17 mouse cellular contexts compared by ENCODE assay signal in genomic region chr7:99448619-99449018, GRCm38 (mm10). TPM values are rescaled to one million over a fixed set of nuclear protein-coding genes. Genes with fewer than 3 reads are reported as not detected.
DNase-seq lines count a peak whose midpoint lies in the region; ATAC-seq and TF ChIP-seq lines count a peak whose summit lies in the region.
"Had no signal": no experiment of that assay in that cellular context is flagged by ENCODE, and none has a peak within 500 bp of the region (broad histone marks: within the 10 kb centered on the region; RNA-seq: fewer than 3 reads in every experiment).

No protein-coding gene starts in this region.

- no peak for DNase-seq in midbrain, embryonic 11.5 days (ENCODE audit: low spot score, missing footprints)
- DNase-seq in embryonic facial prominence, embryonic 10.5 days (ENCODE audit: low spot score): no peak
- DNase-seq in hindbrain, embryonic 11.5 days (ENCODE audit: low spot score): no peak
- no peak for DNase-seq in midbrain, postnatal 0 days (ENCODE audit: low spot score)
- DNase-seq in lung, postnatal 14 days: no peak
- no peak for DNase-seq in cerebellum, postnatal 4 days (ENCODE audit: low spot score in 2 of 2)
- DNase-seq: adrenal gland, postnatal 36 days; cerebellum, postnatal 25 days; gastrocnemius, postnatal 36 days; kidney, postnatal 36 days; layer of hippocampus, postnatal 36 days had no signal

- H3K4me2 ChIP-seq in midbrain, embryonic 12.5 days (replicated peaks): no peak overlapping the region
- H3K4me2 ChIP-seq in midbrain, embryonic 11.5 days: no peak overlapping the region
- H3K4me2 ChIP-seq in hindbrain, embryonic 11.5 days (replicated peaks; ENCODE audit: low read depth, low read length): no peak overlapping the region
- no peak overlapping the region for H3K4me2 ChIP-seq in midbrain, postnatal 0 days (ENCODE audit: low read depth, low read length, poor library complexity, severe bottlenecking)
- H3K4me2 ChIP-seq in heart, embryonic 12.5 days: no peak overlapping the region
- H3K4me2 ChIP-seq: intestine, embryonic 15.5 days; limb, embryonic 12.5 days; neural tube, embryonic 12.5 days had no signal

- H3K36me3 ChIP-seq in midbrain, embryonic 12.5 days: 0 out of 2 replicates have a peak, but pooled peaks cover 6% of the 10 kb centered on the region
- H3K36me3 ChIP-seq in midbrain, embryonic 11.5 days (ENCODE audit: control insufficient read depth, insufficient read depth, low read length): no peaks in the 10 kb centered on the region
- peaks cover 5% of the 10 kb centered on the region; the same call in 1 of the 2 replicates for H3K36me3 ChIP-seq in embryonic facial prominence, embryonic 10.5 days (replicated peaks)
- no peaks in the 10 kb centered on the region for H3K36me3 ChIP-seq in hindbrain, embryonic 11.5 days (ENCODE audit: control insufficient read depth, insufficient read depth, low read length)
- no peaks in the 10 kb centered on the region for H3K36me3 ChIP-seq in midbrain, postnatal 0 days (ENCODE audit: insufficient read depth, low read length)
- H3K36me3 ChIP-seq in heart, embryonic 12.5 days: peaks cover 15% of the 10 kb centered on the region; the same call in 1 of the 2 replicates
- H3K36me3 ChIP-seq: intestine, embryonic 15.5 days; limb, embryonic 12.5 days; neural tube, embryonic 12.5 days had no signal

- H3K4me1 ChIP-seq in midbrain, embryonic 12.5 days: peaks cover 32% of the 10 kb centered on the region
- peaks cover 25% of the 10 kb centered on the region for H3K4me1 ChIP-seq in midbrain, embryonic 11.5 days (ENCODE audit: control insufficient read depth, insufficient read depth, low read length)
- H3K4me1 ChIP-seq in embryonic facial prominence, embryonic 10.5 days: peaks cover 35% of the 10 kb centered on the region
- peaks cover 7% of the 10 kb centered on the region for H3K4me1 ChIP-seq in hindbrain, embryonic 11.5 days (replicated peaks; ENCODE audit: control insufficient read depth, insufficient read depth, low read length)
- H3K4me1 ChIP-seq in midbrain, postnatal 0 days (ENCODE audit: insufficient read depth, low read length): no peaks in the 10 kb centered on the region
- peaks cover 28% of the 10 kb centered on the region for H3K4me1 ChIP-seq in heart, embryonic 12.5 days (replicated peaks)
- H3K4me1 ChIP-seq: intestine, embryonic 15.5 days had no signal

- H3K9ac ChIP-seq in midbrain, embryonic 12.5 days (replicated peaks): no peak overlapping the region
- no peak overlapping the region for H3K9ac ChIP-seq in midbrain, embryonic 11.5 days (ENCODE audit: low read length)
- H3K9ac ChIP-seq in hindbrain, embryonic 11.5 days (ENCODE audit: low read depth, low read length): no peak overlapping the region; the same call in 1 of the 2 replicates
- H3K9ac ChIP-seq in midbrain, postnatal 0 days (replicated peaks; ENCODE audit: low read length, poor library complexity, severe bottlenecking): no peak overlapping the region
- H3K9ac ChIP-seq in heart, embryonic 12.5 days: no peak overlapping the region
- H3K9ac ChIP-seq: intestine, embryonic 15.5 days; limb, embryonic 12.5 days; neural tube, embryonic 12.5 days had no signal

- no peak for ATAC-seq in midbrain, embryonic 12.5 days (ENCODE audit: low FRiP score, low read depth)
- ATAC-seq in midbrain, embryonic 11.5 days (ENCODE audit: low FRiP score): no peak
- ATAC-seq in hindbrain, embryonic 11.5 days (ENCODE audit: low FRiP score): no peak
- ATAC-seq in midbrain, postnatal 0 days (ENCODE audit: low FRiP score): no peak
- ATAC-seq in heart, embryonic 12.5 days (ENCODE audit: insufficient number of reproducible peaks, low FRiP score): no peak
- ATAC-seq: intestine, embryonic 15.5 days had no signal

- no peak for TF ChIP-seq CTCF in midbrain, postnatal 0 days (IDR thresholded peaks at IDR 0.05)

- WGBS in midbrain, embryonic 12.5 days: 73% methylated on average over 5 of the region's 5 CpGs
- 74% methylated on average over 5 of the region's 5 CpGs for WGBS in midbrain, embryonic 11.5 days
- 75% methylated on average over 5 of the region's 5 CpGs for WGBS in embryonic facial prominence, embryonic 10.5 days
- 75% methylated on average over 5 of the region's 5 CpGs for WGBS in hindbrain, embryonic 11.5 days
- whole genome bisulfite sequencing in midbrain, postnatal 0 days: 68% methylated on average over 5 of the region's 5 CpGs
- 72% methylated on average over 5 of the region's 5 CpGs for WGBS in heart, embryonic 12.5 days

- H3K27ac ChIP-seq in midbrain, embryonic 12.5 days (replicated peaks): peak overlapping the region; percentile 30; the same call in 1 of the 2 replicates
- no peak overlapping the region for H3K27ac ChIP-seq in midbrain, embryonic 11.5 days (ENCODE audit: low read depth, low read length)
- H3K27ac ChIP-seq in embryonic facial prominence, embryonic 10.5 days (replicated peaks): peak overlapping the region; percentile 32; the same call in 1 of the 2 replicates
- H3K27ac ChIP-seq in hindbrain, embryonic 11.5 days (ENCODE audit: low read depth, low read length): peak overlapping the region; percentile 58
- 0 out of 2 replicates have a peak overlapping the region, but pooled peaks have one; percentile 3 for H3K27ac ChIP-seq in midbrain, postnatal 0 days (ENCODE audit: low read depth, low read length)
- no peak overlapping the region for H3K27ac ChIP-seq in heart, embryonic 12.5 days (ENCODE audit: poor library complexity, severe bottlenecking)
- H3K27ac ChIP-seq: intestine, embryonic 15.5 days; limb, embryonic 12.5 days had no signal

- H3K9me3 ChIP-seq in midbrain, embryonic 12.5 days: no peaks in the 10 kb centered on the region
- no peaks in the 10 kb centered on the region for H3K9me3 ChIP-seq in midbrain, embryonic 11.5 days (ENCODE audit: control insufficient read depth, low read length)
- H3K9me3 ChIP-seq in embryonic facial prominence, embryonic 10.5 days: no peaks in the 10 kb centered on the region
- H3K9me3 ChIP-seq in hindbrain, embryonic 11.5 days (ENCODE audit: control insufficient read depth, low read length): no peaks in the 10 kb centered on the region
- no peaks in the 10 kb centered on the region for H3K9me3 ChIP-seq in midbrain, postnatal 0 days (ENCODE audit: low read length)
- no peaks in the 10 kb centered on the region for H3K9me3 ChIP-seq in heart, embryonic 12.5 days (replicated peaks)
- H3K9me3 ChIP-seq: intestine, embryonic 15.5 days; limb, embryonic 12.5 days; neural tube, embryonic 12.5 days had no signal

- no peak overlapping the region for H3K4me3 ChIP-seq in midbrain, embryonic 12.5 days
- H3K4me3 ChIP-seq in midbrain, embryonic 11.5 days (ENCODE audit: low read depth, low read length): no peak overlapping the region
- no peak overlapping the region for H3K4me3 ChIP-seq in embryonic facial prominence, embryonic 10.5 days
- no peak overlapping the region for H3K4me3 ChIP-seq in hindbrain, embryonic 11.5 days (ENCODE audit: low read depth, low read length)
- H3K4me3 ChIP-seq in midbrain, postnatal 0 days (ENCODE audit: low read depth, low read length): no peak overlapping the region
- no peak overlapping the region for H3K4me3 ChIP-seq in heart, embryonic 12.5 days
- H3K4me3 ChIP-seq: intestine, embryonic 15.5 days; limb, embryonic 12.5 days; neural tube, embryonic 12.5 days had no signal

- H3K27me3 ChIP-seq in midbrain, embryonic 12.5 days: no peaks in the 10 kb centered on the region
- H3K27me3 ChIP-seq in midbrain, embryonic 11.5 days (ENCODE audit: control insufficient read depth, insufficient read depth, low read length): no peaks in the 10 kb centered on the region
- no peaks in the 10 kb centered on the region for H3K27me3 ChIP-seq in embryonic facial prominence, embryonic 10.5 days (replicated peaks; ENCODE audit: low read depth, poor library complexity, severe bottlenecking)
- no peaks in the 10 kb centered on the region for H3K27me3 ChIP-seq in hindbrain, embryonic 11.5 days (ENCODE audit: control insufficient read depth, insufficient read depth, low read length)
- no peaks in the 10 kb centered on the region for H3K27me3 ChIP-seq in midbrain, postnatal 0 days (ENCODE audit: insufficient read depth, low read length)
- H3K27me3 ChIP-seq in heart, embryonic 12.5 days (replicated peaks): no peaks in the 10 kb centered on the region
- H3K27me3 ChIP-seq: intestine, embryonic 15.5 days; limb, embryonic 12.5 days; neural tube, embryonic 12.5 days had no signal

RNA-seq across cellular contexts. Expression of gene Klhl35, which starts 17.2 kb away (rescaled TPM):
- polyA plus RNA-seq in midbrain, embryonic 12.5 days (2016; fragmentation: Nextera tagmentation; extraction: Ambion mirVana): 37.4 and 38.1 TPM in 2 replicates
- 22.5 and 22.9 TPM in 2 replicates for polyA plus RNA-seq in midbrain, embryonic 11.5 days (2014; fragmentation: Nextera tagmentation; extraction: Ambion mirVana)
- 1.4 and 2.3 TPM in 2 replicates for polyA plus RNA-seq in embryonic facial prominence, embryonic 10.5 days (2016; fragmentation: Nextera tagmentation; extraction: Ambion mirVana)
- polyA plus RNA-seq in hindbrain, embryonic 11.5 days (2014; fragmentation: Nextera tagmentation; extraction: Ambion mirVana): 30.3 and 35.7 TPM in 2 replicates
- 1.4 and 3.9 TPM in 2 replicates for total RNA-seq in midbrain, postnatal 0 days (2014; rRNA removed)
- polyA plus RNA-seq in midbrain, postnatal 0 days (2015; fragmentation: Nextera tagmentation; extraction: Ambion mirVana): 2.1 and 2.4 TPM in 2 replicates
- polyA plus RNA-seq in heart, embryonic 12.5 days (2016; fragmentation: Nextera tagmentation; extraction: Ambion mirVana): 0.85 and 1.3 TPM in 2 replicates
- total RNA-seq: gastrocnemius, postnatal 36 days had no signal
- polyA plus RNA-seq: liver, embryonic 16.5 days had no signal

RNA-seq across cellular contexts. Expression of gene Rps3, which starts 34.9 kb away (rescaled TPM):
- polyA plus RNA-seq in midbrain, embryonic 12.5 days (2016; fragmentation: Nextera tagmentation; extraction: Ambion mirVana): 555 and 561 TPM in 2 replicates
- polyA plus RNA-seq in midbrain, embryonic 11.5 days (2014; fragmentation: Nextera tagmentation; extraction: Ambion mirVana): 716 and 724 TPM in 2 replicates
- 769 and 805 TPM in 2 replicates for polyA plus RNA-seq in embryonic facial prominence, embryonic 10.5 days (2016; fragmentation: Nextera tagmentation; extraction: Ambion mirVana)
- 696 and 707 TPM in 2 replicates for polyA plus RNA-seq in hindbrain, embryonic 11.5 days (2014; fragmentation: Nextera tagmentation; extraction: Ambion mirVana)
- 440 and 661 TPM in 2 replicates for total RNA-seq in midbrain, postnatal 0 days (2014; rRNA removed)
- polyA plus RNA-seq in midbrain, postnatal 0 days (2015; fragmentation: Nextera tagmentation; extraction: Ambion mirVana): 440 and 453 TPM in 2 replicates
- polyA plus RNA-seq in heart, embryonic 12.5 days (2016; fragmentation: Nextera tagmentation; extraction: Ambion mirVana): 459 and 490 TPM in 2 replicates

Comparison
In these comparisons a context has a peak if more than half of its experiments do, and no peak if none do; other contexts are left out.
1. H3K27ac ChIP-seq: peak in midbrain, embryonic 12.5 days (single experiment), embryonic facial prominence, embryonic 10.5 days (single experiment), hindbrain, embryonic 11.5 days (single experiment) and midbrain, postnatal 0 days (single experiment); none in midbrain, embryonic 11.5 days (single experiment) and heart, embryonic 12.5 days (single experiment).